Mouse (Mus musculus) embryo, embryonic 10 days (tissue): ENCODE measurements around the gene Clcc1.

Source experiments
- DNase-seq: peaks from one replicate; pipeline ENCODE4 v3.0.0-alpha.2; 2015; ENCODE audit warnings: low spot score

Clcc1 gene

DNA sequence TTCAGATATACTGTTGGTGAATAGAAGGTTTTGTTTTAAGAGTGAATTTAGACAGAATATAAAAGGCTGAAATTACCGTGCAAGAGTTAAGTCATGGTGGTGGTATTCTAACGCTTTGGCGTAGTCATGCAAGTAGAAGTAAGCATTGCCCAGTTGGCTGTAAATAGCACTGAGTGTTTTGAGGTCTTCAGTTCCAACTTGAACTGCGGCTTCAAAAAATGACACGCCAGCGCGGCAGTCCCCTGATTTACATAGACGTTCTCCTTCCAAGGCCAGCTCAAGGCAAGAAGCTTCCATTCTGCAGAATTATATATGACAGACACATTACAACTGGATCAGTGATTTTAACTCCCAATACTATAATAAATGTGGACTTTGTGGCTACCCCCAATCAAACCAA lies 49.1 kb downstream of the Clcc1 start:
- DNase-seq: no peak

DNA sequence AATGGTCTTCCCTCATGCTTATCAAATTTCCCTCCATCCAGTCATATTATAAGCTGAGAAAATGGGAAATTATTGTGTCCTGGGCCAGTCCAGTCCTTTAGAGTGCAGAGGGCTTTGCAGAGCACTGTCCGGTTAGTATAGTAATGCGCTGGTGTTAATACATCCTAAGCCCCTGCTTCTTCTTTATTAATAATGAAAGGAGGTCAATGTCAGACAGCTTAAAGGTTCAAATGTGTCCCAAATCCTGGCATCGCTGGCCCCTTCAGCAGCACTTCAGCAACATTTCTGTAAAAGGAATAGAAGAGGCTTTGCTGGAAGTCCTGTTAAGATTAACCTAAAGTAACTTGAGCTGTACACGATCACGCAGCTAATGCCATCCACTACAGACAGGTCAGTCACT lies 57.6 kb downstream of the Clcc1 start:
- no peak for DNase-seq

DNA sequence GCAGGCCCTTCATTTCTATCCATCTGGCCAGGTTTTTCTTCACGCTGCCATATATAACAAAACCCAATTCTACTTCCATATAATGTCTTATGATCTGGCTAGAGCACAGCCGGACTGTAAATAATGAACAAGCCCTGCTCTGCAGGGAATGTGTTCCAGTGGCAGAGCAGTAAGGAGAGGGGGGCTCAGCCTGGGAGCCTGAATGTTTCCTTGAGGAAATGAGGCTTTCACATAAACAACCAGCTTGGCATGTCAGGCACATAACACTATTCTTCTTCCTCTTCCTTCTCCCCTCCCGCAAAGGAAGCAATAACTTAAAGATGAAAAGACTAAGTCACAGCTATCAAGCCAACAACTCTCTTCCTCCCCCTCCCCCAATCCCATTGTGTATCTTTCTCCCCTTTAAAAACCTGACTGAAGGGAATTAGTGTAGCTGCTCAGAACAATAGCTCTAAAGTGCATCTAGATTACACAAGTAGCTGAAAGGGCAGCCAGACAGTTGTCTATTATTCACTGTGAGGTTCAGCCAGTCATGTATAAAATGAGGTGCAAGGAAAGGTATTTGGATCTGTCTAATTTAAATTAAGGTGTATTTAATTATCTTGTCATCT lies 59.5 kb downstream of the Clcc1 start:
- peak; percentile 29 for DNase-seq

DNA sequence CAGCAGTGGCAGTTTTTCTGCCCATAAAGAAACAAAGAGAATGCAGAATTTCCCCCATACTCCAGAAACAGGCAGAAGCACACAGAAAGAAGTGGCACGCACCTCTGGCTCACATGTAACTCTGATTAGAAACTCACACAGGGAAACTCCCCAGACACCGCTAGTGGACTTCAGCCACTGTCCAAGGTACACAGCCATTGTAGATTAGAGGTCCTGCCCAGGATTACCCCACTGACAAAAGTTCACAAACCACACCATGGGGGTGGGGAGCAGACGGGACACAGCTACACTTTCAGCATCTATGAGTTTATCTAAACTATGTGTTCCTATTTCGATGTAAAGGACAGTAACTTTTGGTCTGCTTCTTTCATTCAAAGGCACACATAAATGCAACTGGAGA lies 61.1 kb downstream of the Clcc1 start:
- no peak for DNase-seq

DNA sequence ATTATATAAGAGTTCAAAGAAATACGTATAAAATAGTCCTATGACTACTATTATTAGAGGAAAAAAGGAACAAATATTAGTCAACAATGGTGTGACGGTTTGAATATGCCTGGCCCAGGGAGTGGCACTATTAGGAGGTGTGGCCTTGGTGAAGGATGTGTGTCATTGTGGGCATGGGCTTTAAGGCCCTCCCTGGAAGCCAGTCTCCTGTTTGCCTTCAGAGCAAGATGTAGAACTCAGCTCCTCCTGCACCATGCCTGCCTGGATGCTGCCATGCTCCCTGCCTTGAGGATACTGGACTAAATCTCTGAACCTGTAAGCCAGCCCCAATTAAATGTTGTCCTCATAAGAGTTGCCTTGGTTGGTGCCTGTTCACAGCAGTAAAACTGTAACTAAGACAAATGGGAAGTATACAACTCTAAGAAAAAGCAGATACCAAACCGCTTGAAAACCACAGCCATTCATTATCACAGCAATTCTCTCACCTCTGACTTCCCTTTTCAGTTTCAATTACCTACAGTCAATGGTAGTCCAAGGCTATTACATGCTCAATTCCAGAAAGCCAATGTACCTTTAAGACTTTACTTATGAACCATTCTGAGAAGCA lies 64.3 kb downstream of the Clcc1 start:
- DNase-seq: no peak

DNA sequence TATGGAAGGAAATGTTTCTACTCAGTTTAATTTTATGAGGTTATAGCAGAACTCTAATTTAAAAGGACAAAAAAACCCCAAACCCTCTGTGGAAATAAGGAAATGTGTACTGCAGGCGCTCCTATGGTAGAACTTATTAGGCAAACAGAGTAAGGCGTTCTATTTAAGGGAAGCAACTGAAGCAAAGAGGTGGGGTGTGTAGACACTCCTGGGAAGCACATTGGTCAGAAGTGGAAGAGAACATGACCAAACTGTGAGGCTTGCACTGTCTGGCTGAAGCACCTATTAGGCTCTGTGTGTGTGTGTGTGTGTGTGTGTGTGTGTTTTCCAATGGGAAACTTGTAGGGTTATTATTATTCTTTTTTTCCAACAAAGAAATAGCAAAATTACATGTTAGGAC lies 65.6 kb downstream of the Clcc1 start:
- no peak for DNase-seq

DNA sequence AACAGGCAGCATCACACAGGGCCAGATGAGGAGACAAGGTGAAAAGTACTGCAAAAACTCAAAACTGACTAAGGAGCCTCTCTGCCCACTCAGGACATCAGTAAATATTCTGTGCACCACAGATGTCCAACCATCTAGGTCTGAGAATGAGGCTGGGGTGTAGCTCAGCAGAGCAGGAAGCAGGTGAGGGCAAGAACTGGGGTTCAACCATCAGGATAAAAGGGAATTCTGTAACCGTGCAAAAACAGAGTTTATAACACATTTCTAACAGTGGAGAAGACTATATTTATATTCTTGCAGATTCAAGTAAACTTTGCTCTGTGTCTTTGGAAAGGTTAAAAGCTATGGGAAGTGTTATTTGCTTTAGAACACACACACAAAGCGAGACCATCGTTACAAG lies 66.0 kb downstream of the Clcc1 start:
- DNase-seq: no peak

DNA sequence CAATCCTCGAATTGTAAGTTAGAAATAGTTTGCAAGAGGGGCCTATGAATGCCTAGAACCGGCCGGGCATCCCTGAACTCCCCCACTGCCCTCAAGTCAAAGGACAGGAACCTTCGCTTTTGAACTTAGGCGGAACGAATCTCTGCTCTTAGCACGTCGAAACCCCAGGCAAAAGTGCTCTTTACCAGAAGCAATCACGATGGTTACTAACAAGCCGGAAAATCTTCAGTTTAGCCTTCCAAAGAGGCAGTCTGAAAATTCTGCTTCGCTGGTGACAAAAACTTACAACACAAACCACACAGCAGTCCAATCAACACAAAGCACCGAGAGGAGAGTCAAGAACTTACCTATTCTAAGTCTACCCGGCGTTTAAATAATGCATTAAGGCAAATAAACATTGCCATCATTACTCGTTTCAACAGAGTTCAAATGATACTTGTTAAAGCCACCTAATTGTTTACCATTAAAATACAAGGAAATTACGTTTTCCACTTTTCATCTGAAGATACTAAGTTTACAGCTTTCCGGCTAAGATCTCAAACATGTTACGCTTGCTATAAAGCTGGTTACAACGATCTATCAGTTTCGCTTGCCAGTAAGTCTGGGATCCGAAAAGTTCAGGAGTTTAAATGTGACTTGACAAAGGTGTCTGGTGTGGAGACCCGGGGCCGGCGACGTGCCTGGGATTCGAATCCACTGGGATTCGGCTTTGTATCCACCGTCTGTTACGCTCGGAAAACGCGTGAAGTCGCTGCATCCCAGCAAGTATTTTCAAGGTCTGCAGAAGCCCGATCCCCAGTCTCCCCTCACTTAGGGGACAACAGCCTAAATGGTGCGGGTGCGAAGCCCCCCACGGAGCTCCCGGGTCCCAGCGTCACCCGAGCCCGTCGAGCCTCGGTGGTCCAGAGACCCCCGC lies 67.6 kb downstream of the Clcc1 start:
- DNase-seq: peak; percentile 77

DNA sequence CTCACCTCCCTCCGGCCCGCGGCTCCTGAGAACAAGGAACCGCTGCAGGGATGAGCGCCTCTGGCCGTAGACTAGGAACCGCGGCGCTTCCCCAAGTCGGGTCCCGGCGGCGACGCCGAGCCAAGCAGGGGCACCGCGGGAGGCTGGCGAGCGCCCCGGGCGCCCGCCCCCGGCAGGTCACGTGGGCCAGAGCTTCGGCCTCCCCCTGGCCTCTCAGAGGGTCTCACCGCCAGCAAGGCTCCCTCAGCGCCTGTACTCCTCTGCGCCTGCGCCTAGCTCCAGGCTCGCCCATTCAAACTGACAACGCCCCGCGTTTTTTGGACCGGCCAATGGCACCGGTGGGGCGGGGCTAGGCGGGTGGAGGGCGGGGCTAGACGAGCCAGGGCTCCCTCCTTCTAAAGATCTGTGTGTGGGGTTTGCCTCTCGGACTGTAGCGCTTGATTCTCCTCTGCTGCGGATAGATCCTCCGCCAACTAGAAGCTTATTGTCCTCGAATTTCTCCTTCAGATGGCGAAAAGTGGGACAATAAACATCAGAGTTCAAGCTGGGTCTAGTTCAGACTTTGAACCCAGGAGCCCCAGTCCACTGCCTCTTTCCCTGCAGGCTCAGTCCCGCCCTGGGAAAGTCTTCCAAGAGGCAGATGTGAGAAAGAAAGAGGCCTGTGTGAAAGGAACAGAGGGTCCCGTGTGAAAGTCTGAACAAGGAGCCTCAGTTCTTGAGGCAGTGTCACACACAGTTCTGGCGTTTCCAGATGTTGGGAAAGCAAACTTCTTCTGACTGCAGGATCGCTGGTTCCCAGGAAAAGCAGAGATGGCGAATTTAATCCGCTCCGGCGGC lies 68.5 kb downstream of the Clcc1 start, which contains the start of gene Gpsm2:
TSS of gene Gpsm2 (minus strand) at position 274 of the 837 bp plus-strand sequence.
- DNase-seq: peak; percentile 98

DNA sequence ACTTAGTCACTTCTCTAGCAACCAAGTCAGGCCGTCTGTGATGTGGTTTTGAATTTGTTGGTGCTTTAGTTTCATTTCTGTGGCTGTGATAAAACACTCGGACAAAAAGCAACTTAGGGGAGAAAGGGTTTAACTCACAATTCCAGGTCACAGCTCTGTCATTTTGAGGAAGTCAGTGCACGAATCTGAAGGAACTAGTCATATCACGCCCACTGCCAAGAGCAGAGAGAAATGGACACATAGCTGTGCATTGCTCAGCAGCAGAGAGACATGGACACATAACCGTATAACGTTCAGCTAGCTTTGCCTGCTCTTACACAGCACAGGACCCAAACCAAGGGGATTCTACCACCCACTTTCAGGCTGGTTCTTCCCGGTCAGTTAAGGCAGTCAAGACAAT lies 72.7 kb downstream of the Clcc1 start:
- no peak for DNase-seq

DNA sequence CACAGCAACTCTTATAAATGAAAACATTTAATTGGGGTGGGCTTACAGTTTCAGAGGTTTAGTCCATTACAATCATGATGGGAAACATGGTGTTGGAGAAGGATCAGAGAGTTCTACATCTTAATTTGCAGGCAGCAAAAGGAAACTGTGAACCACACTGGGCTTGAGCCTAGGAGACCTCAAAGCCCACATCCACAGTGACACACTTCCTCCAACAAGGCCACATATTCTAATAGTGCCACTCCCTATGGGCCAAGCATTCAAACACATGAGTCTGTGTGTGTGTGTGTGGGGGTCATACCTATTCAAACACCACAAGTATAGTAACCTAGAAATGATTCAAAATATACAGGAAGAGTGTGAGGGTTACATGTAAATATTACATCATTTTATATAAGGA lies 73.6 kb downstream of the Clcc1 start:
- DNase-seq: no peak

DNA sequence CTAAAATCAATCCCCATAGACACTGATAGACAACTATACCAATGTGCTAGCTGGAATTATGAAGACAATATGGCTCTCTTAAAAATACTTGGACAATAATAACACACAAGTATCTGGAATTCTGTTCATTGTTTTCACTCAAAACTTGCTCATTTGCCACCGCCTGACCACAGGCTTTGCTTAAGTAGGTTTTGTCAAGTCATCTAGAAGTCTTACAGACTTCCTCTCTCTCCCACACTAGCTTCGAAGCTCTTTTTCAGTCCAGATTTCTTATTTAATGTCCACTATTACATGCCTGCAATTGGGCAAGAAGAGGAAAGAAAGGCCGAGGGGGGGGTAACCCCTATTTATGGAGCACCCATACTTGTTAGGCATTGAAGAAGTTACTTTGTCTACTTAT lies 74.1 kb downstream of the Clcc1 start:
- DNase-seq: no peak
